Mouse (Mus musculus): ENCODE measurements around the gene Dlx2. TPM values are rescaled to one million over a fixed set of nuclear protein-coding genes. Genes with fewer than 3 reads are reported as not detected.

Gene Dlx2
- polyA plus RNA-seq (2012; rRNA removed), result 0.04 TPM in 1 of 2 replicates, not detected in the other

DNA sequence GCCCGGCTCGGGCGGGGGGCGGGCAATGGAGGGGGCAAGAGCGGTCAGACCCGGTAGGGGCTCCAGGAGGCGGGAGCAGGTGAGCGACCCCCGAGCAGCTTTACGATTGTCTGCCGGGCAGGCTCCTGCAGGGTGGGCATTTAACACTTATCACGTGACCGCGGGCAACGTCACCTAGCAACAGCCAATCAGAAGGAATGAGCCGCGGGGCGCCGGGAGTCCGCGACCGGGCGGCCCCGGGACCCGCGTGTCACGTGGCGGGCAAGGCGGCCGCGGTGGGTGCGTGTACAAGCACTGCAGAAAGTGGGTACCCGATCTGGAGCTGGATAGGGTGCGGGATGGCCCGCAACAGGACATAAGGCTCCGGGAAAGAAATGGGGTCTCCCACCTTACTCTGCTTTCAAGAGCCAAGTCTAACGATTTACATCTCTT, at the start of gene Dlx2:
Gene Dlx2, minus strand, starts transcription at position 115 of the 432 bp plus-strand sequence.
- H3K4me1 ChIP-seq (ENCODE audit: control insufficient read depth, insufficient read depth, low read length), result peaks cover 6% of the 10 kb centered on the region
- no peak for DNase-seq
- no peak within 1 kb of the TSS for H3K4me3 ChIP-seq (replicated peaks; ENCODE audit: extremely low read depth, low read depth, low read length)
- WGBS, result under 1% methylated on average over 37 of the region's 37 CpGs
- no peak for TF ChIP-seq CTCF (IDR thresholded peaks at IDR 0.05; ENCODE audit: insufficient read depth, low read length)
- no peak for TF ChIP-seq POLR2A (IDR thresholded peaks at IDR 0.05; ENCODE audit: borderline replicate concordance, extremely low read depth, low read depth, low read length)

DNA sequence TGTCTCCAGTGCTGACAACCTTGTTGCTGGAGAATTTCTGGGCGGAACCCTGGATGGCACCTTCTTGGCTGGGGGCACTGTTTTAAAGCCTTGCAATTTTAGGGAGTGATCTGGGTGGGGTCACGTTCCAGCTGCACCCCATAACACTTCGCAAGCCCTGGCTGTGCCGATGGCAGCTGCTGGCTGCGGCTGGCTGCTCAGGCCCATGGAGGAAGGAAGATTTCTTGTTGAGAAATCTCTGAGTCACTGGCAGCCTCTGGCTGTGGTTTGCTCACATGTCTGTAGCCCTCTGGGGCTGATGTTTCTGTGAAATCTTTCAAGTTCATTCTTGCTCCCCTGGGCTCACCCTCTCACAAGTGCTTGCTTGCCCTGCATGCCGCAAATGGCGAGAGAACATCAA, 47.9 kb upstream of the Dlx2 start:
- Histone ChIP-seq H3K4me1 (ENCODE audit: control insufficient read depth, insufficient read depth, low read length) (no peaks in the 10 kb centered on the region), H3K4me3 (replicated peaks; ENCODE audit: extremely low read depth, low read depth, low read length) (no peak overlapping the region)
- no peak for DNase-seq
- 66% methylated on average over 7 of the region's 7 CpGs for WGBS
- no peak for TF ChIP-seq POLR2A (IDR thresholded peaks at IDR 0.05; ENCODE audit: borderline replicate concordance, extremely low read depth, low read depth, low read length)
- TF ChIP-seq CTCF (IDR thresholded peaks at IDR 0.05; ENCODE audit: insufficient read depth, low read length), result no peak

DNA sequence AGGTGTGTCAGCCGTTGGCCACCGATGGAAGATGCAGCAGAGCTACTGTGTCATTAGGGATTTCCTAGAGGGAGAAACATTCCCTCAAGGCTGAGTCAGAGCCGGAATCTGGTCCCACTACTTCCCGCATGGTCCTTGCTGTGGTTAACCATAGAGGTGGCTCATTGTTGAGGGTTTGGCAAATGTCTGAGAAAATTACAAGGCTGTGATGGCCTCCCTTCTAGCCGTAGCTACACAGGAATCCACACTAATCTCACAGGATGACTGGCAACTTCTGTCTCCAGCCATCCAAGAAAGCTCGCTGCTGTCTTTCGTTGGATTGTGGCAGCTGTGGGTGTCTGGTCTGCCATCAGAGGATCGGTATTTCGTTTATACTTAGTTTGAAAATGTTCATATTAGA, 42.6 kb upstream of the Dlx2 start:
- Histone ChIP-seq H3K4me3 (replicated peaks; ENCODE audit: extremely low read depth, low read depth, low read length) (no peak overlapping the region), H3K4me1 (ENCODE audit: control insufficient read depth, insufficient read depth, low read length) (no peaks in the 10 kb centered on the region)
- no peak for DNase-seq
- 90% methylated on average over 9 of the region's 9 CpGs for WGBS
- TF ChIP-seq CTCF (IDR thresholded peaks at IDR 0.05; ENCODE audit: insufficient read depth, low read length) (no peak), POLR2A (IDR thresholded peaks at IDR 0.05; ENCODE audit: borderline replicate concordance, extremely low read depth, low read depth, low read length) (no peak)

DNA sequence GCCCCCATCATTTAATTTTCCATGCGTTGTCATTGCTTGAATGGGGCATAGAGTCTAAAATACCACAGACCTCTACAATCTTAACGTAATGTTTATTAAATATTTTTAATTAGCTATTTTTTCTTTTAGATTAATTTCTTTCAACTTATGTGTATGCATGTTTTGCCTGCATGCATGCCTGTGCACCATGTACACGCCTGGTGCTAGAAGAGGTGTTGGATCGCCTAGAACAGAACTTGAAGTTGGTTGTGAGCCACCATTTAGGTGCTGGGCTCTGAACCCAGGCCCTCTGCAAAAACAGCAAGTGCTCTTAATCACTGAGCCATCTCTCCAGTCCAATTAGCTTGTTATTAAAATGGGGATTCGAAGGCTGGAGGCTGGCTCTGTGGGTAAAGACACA, 34.9 kb upstream of the Dlx2 start:
- no peak for DNase-seq
- TF ChIP-seq POLR2A (IDR thresholded peaks at IDR 0.05; ENCODE audit: borderline replicate concordance, extremely low read depth, low read depth, low read length) (no peak), CTCF (IDR thresholded peaks at IDR 0.05; ENCODE audit: insufficient read depth, low read length) (no peak)
- Histone ChIP-seq H3K4me3 (replicated peaks; ENCODE audit: extremely low read depth, low read depth, low read length) (no peak overlapping the region), H3K4me1 (ENCODE audit: control insufficient read depth, insufficient read depth, low read length) (peaks cover 2% of the 10 kb centered on the region; the same call in 1 of the 2 replicates)
- WGBS, result 71% methylated on average over 5 of the region's 5 CpGs

DNA sequence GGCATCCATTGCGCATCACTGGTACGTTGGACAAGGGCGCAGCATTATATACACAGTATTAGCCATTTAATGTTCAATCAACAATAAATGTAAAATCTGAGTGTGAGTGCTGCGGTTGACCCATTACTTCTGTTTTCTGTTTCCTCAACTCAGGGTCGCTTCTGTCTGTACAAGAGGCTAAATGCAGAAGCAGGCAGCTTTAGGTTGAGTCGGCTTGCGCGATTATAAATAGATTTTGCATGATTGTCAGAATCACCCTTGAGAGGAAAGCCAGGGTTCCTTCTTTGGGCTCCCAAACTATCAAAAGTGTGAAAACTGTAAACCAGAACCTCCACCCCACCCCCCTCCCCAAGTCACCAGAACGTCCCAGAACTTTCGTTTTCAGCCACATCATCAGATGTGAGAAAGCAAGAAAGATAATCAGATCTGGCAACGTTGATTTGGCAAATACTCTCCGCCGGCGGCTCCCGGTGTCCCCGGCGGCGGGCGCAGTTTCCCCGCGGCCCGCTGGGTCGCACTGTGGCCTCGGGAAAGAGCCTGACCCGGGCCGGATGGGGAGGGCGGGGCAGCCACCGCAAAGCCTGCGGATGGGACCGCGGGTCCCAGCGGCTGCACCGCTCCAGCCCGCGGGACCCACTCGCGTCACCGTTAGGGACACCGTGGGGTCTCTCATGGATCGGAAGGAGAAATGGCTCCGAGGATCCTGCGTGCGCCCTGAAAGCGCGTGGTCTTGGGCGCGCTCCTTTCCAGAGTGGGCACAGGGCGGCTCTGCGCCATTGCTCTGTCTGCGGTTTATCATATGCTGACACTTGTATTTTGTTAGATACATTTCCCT, 34.3 kb upstream of the Dlx2 start:
- 10% methylated on average over 50 of the region's 50 CpGs for WGBS
- peak; percentile 31 for DNase-seq
- Histone ChIP-seq H3K4me3 (replicated peaks; ENCODE audit: extremely low read depth, low read depth, low read length) (peak overlapping the region; percentile 57), H3K4me1 (ENCODE audit: control insufficient read depth, insufficient read depth, low read length) (peaks cover 2% of the 10 kb centered on the region; the same call in 1 of the 2 replicates)
- TF ChIP-seq CTCF (IDR thresholded peaks at IDR 0.05; ENCODE audit: insufficient read depth, low read length), result no peak
- TF ChIP-seq POLR2A (IDR thresholded peaks at IDR 0.05; ENCODE audit: borderline replicate concordance, extremely low read depth, low read depth, low read length), result no peak

DNA sequence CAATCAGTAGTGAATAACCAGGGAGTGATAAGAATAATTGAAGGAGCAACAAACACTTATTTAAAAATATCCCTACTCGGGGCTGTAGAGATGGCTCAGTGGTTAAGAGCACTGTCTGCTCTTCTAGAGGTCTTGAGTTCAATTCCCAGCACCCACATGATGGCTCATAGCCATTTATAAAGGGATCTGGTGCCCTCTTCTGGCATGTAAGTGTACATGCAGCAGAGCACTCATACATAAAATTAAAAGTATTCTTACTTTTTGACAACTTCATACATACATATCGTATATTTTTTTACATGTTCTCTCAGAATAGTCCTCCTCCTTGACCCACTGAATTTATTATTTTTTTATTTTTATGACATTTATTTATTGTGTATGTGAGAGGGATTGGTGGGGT, 30.5 kb upstream of the Dlx2 start:
- DNase-seq, result no peak
- Histone ChIP-seq H3K4me3 (replicated peaks; ENCODE audit: extremely low read depth, low read depth, low read length) (no peak overlapping the region), H3K4me1 (ENCODE audit: control insufficient read depth, insufficient read depth, low read length) (peaks cover 2% of the 10 kb centered on the region; the same call in 1 of the 2 replicates)
- TF ChIP-seq CTCF (IDR thresholded peaks at IDR 0.05; ENCODE audit: insufficient read depth, low read length), result no peak
- no peak for TF ChIP-seq POLR2A (IDR thresholded peaks at IDR 0.05; ENCODE audit: borderline replicate concordance, extremely low read depth, low read depth, low read length)
- WGBS, result 94% methylated on average over 2 of the region's 2 CpGs

DNA sequence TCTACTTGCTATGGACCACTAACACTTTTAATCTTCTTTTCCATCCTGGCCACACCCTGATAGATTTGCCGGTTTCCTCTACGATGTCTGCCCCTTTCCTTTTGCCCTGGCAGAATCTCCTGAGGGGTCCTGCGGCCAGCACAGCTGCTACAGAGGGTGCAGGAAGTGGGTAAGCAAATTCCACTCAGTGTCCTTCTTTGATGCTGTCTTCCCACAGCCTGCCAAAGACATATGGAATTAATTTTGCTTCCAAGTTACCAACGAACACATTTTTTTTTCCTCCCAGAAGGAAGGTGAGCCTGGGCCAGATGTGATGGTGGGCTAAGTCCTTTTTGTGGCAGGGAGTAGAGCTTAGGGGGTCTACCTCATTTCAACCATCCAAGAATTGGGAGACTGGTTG, 27.2 kb upstream of the Dlx2 start:
- Histone ChIP-seq H3K4me3 (replicated peaks; ENCODE audit: extremely low read depth, low read depth, low read length) (no peak overlapping the region), H3K4me1 (ENCODE audit: control insufficient read depth, insufficient read depth, low read length) (no peaks in the 10 kb centered on the region)
- no peak for TF ChIP-seq POLR2A (IDR thresholded peaks at IDR 0.05; ENCODE audit: borderline replicate concordance, extremely low read depth, low read depth, low read length)
- no peak for TF ChIP-seq CTCF (IDR thresholded peaks at IDR 0.05; ENCODE audit: insufficient read depth, low read length)
- 33% methylated on average over 4 of the region's 4 CpGs for WGBS
- DNase-seq, result no peak

DNA sequence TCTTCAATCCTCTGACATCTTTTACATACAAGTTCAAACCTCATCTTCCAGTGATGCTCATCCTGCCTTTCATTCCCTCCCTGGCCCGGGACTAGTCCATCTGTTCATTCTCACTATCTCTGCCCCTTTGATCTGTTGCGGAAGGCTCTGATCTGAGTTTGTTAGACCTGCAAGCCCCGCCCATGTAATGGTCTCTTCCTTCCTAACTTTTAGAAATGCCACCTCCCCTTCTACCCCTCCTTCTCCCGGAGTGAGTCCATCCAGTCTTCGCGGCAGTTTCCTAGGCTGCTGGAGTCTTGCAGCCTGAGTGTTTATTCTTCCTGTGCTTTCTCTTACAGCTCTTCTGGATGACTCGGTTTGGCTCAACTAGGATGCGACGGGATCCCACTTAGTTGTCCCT, 19.9 kb upstream of the Dlx2 start:
- no peak for DNase-seq
- WGBS, result 60% methylated on average over 9 of the region's 9 CpGs
- TF ChIP-seq CTCF (IDR thresholded peaks at IDR 0.05; ENCODE audit: insufficient read depth, low read length) (no peak), POLR2A (IDR thresholded peaks at IDR 0.05; ENCODE audit: borderline replicate concordance, extremely low read depth, low read depth, low read length) (no peak)
- no peaks in the 10 kb centered on the region for H3K4me1 ChIP-seq (ENCODE audit: control insufficient read depth, insufficient read depth, low read length)
- no peak overlapping the region for H3K4me3 ChIP-seq (replicated peaks; ENCODE audit: extremely low read depth, low read depth, low read length)

DNA sequence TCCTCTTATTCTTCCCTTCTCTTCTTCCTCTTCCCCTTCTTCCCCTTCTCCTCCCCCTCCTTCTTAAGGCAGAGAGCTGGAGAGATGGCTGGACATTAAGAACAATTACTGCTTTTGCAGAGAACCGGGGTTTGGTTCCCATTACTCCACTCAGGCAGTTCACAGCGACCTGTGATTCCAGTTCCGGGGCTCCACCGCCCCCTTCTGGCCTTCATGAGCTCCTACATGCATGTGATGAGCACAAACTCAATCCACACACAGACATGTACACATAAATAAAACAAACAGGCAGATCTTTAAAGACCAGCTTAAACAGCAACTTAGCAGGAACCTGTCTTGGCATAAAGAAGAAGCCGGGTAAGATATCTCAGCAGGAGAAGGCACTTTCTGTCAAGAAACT, 9.5 kb upstream of the Dlx2 start:
- Histone ChIP-seq H3K4me1 (ENCODE audit: control insufficient read depth, insufficient read depth, low read length) (no peaks in the 10 kb centered on the region), H3K4me3 (replicated peaks; ENCODE audit: extremely low read depth, low read depth, low read length) (no peak overlapping the region)
- TF ChIP-seq POLR2A (IDR thresholded peaks at IDR 0.05; ENCODE audit: borderline replicate concordance, extremely low read depth, low read depth, low read length) (no peak), CTCF (IDR thresholded peaks at IDR 0.05; ENCODE audit: insufficient read depth, low read length) (no peak)
- 58% methylated on average over 5 of the region's 5 CpGs for WGBS
- no peak for DNase-seq

DNA sequence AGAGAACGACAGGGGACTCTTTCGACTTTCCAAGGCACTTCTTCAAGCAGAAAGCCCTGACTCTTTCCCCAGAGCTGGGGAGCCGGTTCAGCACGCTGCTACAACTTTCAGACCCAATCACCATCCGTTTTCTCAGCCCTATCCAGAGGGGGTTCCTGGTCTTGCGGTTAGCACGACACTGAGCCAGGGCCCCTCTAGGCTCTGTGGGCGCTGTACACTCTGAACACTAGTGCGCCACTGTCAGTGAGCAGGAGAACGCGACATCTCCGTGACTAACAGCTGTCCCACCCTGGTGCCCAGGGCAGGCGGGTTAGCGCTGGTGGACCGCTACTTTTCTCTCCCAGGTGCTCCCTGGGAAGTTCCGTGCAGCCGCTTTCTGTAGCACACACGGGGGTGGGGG, 5.2 kb upstream of the Dlx2 start:
- TF ChIP-seq POLR2A (IDR thresholded peaks at IDR 0.05; ENCODE audit: borderline replicate concordance, extremely low read depth, low read depth, low read length), result no peak
- TF ChIP-seq CTCF (IDR thresholded peaks at IDR 0.05; ENCODE audit: insufficient read depth, low read length), result no peak
- 2% methylated on average over 18 of the region's 18 CpGs for WGBS
- Histone ChIP-seq H3K4me3 (replicated peaks; ENCODE audit: extremely low read depth, low read depth, low read length) (no peak overlapping the region), H3K4me1 (ENCODE audit: control insufficient read depth, insufficient read depth, low read length) (no peaks in the 10 kb centered on the region)
- no peak for DNase-seq

Measured in lung, adult 2 months (tissue).